Mouse (Mus musculus): ENCODE results near the gene Klhl9. TPM values are rescaled to one million over a fixed set of nuclear protein-coding genes. Genes with fewer than 3 reads are reported as not detected.

The Klhl9 gene
- total and polyA plus RNA-seq, 3 experiments = 16.6 to 69.5 (median 33.9) TPM

- no peak for DNase-seq (ENCODE audit: low read depth, low spot score)
- no peaks in the 10 kb centered on the region for H3K4me1 ChIP-seq (ENCODE audit: control insufficient read depth in 1 of 2, insufficient read depth in 2 of 2, low read length in 2 of 2)
- no peaks in the 10 kb centered on the region for H3K36me3 ChIP-seq (ENCODE audit: control insufficient read depth in 1 of 2, insufficient read depth in 2 of 2, low read length in 2 of 2)
These were observed 28.9 kb downstream of the Klhl9 start for GRCm38 (mm10) chr4:88693392-88693791.

GRCm38 (mm10) chr4:88692537-88692936 is 29.7 kb downstream of the Klhl9 start:
- no peaks in the 10 kb centered on the region for H3K36me3 ChIP-seq (ENCODE audit: control insufficient read depth in 1 of 2, insufficient read depth in 2 of 2, low read length in 2 of 2)
- no peak overlapping the region for H3K4me3 ChIP-seq (ENCODE audit: control insufficient read depth in 1 of 2, insufficient read depth in 1 of 2, low read depth in 2 of 2, low read length in 2 of 2)
- no peak overlapping the region for H3K27ac ChIP-seq (ENCODE audit: control insufficient read depth, low read depth, low read length)
- no peak for TF ChIP-seq JUND (IDR thresholded peaks at IDR 0.05; ENCODE audit: low read depth, low read length)
- TF ChIP-seq MAFK (IDR thresholded peaks at IDR 0.05; ENCODE audit: borderline replicate concordance, low read depth, low read length) = no peak
- TF ChIP-seq SIN3A (IDR thresholded peaks at IDR 0.05; ENCODE audit: low read length) = no peak
- no peak for TF ChIP-seq SMC3 (IDR thresholded peaks at IDR 0.05; ENCODE audit: low read depth, low read length)
- TF ChIP-seq POLR2A (IDR thresholded peaks at IDR 0.05; ENCODE audit: control insufficient read depth in 1 of 2, insufficient read depth in 1 of 2, low read depth in 1 of 2, low read length in 2 of 2, poor library complexity in 1 of 2) = no peak
- no peak for TF ChIP-seq MXI1 (IDR thresholded peaks at IDR 0.05; ENCODE audit: low read depth, low read length)
- TF ChIP-seq CHD2 (IDR thresholded peaks at IDR 0.05; ENCODE audit: low read length) = no peak
- no peak for TF ChIP-seq TBP (IDR thresholded peaks at IDR 0.05; ENCODE audit: low read depth, low read length)
- TF ChIP-seq TAL1 (IDR thresholded peaks at IDR 0.05; ENCODE audit: low read length) = no peak
- no peak for TF ChIP-seq KAT2A (conservative IDR thresholded peaks at IDR 0.05; ENCODE audit: low read depth, low read length)
- H3K4me1 ChIP-seq (ENCODE audit: control insufficient read depth in 1 of 2, insufficient read depth in 2 of 2, low read length in 2 of 2) = no peaks in the 10 kb centered on the region
- no peaks in the 10 kb centered on the region for H3K79me2 ChIP-seq (ENCODE audit: control insufficient read depth, insufficient read depth, low read length, poor library complexity)
- H3K9ac ChIP-seq (ENCODE audit: control insufficient read depth, low read depth, low read length, poor library complexity, severe bottlenecking) = no peak overlapping the region
- no peaks in the 10 kb centered on the region for H3K9me3 ChIP-seq (replicated peaks; ENCODE audit: insufficient read depth, low read length)
- no peak for DNase-seq (ENCODE audit: low read depth, low spot score)
- peaks cover 0 to 4% of the 10 kb centered on the region in 2 experiments; a peak in 2 of 4 replicates for H3K27me3 ChIP-seq (ENCODE audit: control insufficient read depth in 1 of 2, insufficient read depth in 2 of 2, low read length in 2 of 2)

More at GRCm38 (mm10) chr4:88693392-88693791, 28.9 kb downstream of the Klhl9 start:
- Histone ChIP-seq H3K79me2 (ENCODE audit: control insufficient read depth, insufficient read depth, low read length, poor library complexity) (no peaks in the 10 kb centered on the region), H3K9ac (ENCODE audit: control insufficient read depth, low read depth, low read length, poor library complexity, severe bottlenecking) (no peak overlapping the region), H3K9me3 (replicated peaks; ENCODE audit: insufficient read depth, low read length) (no peaks in the 10 kb centered on the region), H3K27me3 (ENCODE audit: control insufficient read depth in 1 of 2, insufficient read depth in 2 of 2, low read length in 2 of 2) (peaks cover 0 to 4% of the 10 kb centered on the region in 2 experiments; a peak in 2 of 4 replicates), H3K27ac (ENCODE audit: control insufficient read depth, low read depth, low read length) (no peak overlapping the region), H3K4me3 (ENCODE audit: control insufficient read depth in 1 of 2, insufficient read depth in 1 of 2, low read depth in 2 of 2, low read length in 2 of 2) (no peak overlapping the region)
- no peak for TF ChIP-seq RCOR1 (IDR thresholded peaks at IDR 0.05; ENCODE audit: low read depth, low read length)

GRCm38 (mm10) chr4:88691259-88691658 is 31.0 kb downstream of the Klhl9 start, which contains the start of gene Ifnab:
TSS of gene Ifnab (minus strand) at chr4:88691359.
- no peak for DNase-seq (ENCODE audit: low read depth, low spot score)
- no peaks in the 10 kb centered on the region for H3K36me3 ChIP-seq (ENCODE audit: control insufficient read depth in 1 of 2, insufficient read depth in 2 of 2, low read length in 2 of 2)
- no peaks in the 10 kb centered on the region for H3K4me1 ChIP-seq (ENCODE audit: control insufficient read depth in 1 of 2, insufficient read depth in 2 of 2, low read length in 2 of 2)
- no peaks in the 10 kb centered on the region for H3K9me3 ChIP-seq (replicated peaks; ENCODE audit: insufficient read depth, low read length)
- no peaks in the 10 kb centered on the region for H3K79me2 ChIP-seq (ENCODE audit: control insufficient read depth, insufficient read depth, low read length, poor library complexity)
- H3K4me3 ChIP-seq (ENCODE audit: control insufficient read depth in 1 of 2, insufficient read depth in 1 of 2, low read depth in 2 of 2, low read length in 2 of 2) = no peak within 1 kb of the TSS
- no peak for TF ChIP-seq NRF1 (IDR thresholded peaks at IDR 0.05; ENCODE audit: insufficient read depth, low read depth, low read length, poor library complexity, severe bottlenecking)
- no peak within 1 kb of the TSS for H3K27ac ChIP-seq (ENCODE audit: control insufficient read depth, low read depth, low read length)
- peaks cover 0 to 7% of the 10 kb centered on the region in 2 experiments; a peak in 3 of 4 replicates for H3K27me3 ChIP-seq (ENCODE audit: control insufficient read depth in 1 of 2, insufficient read depth in 2 of 2, low read length in 2 of 2)
- no peak within 1 kb of the TSS for H3K9ac ChIP-seq (ENCODE audit: control insufficient read depth, low read depth, low read length, poor library complexity, severe bottlenecking)

Data from MEL (cell line).